Mouse (Mus musculus): ENCODE data around the gene Acvr1. TPM values are rescaled to one million over a fixed set of nuclear protein-coding genes. Genes with fewer than 3 reads are reported as not detected.

Acvr1 gene
- polyA plus RNA-seq, 1 experiment from 2014 or later, result 5.5 TPM

- H3K9me3 ChIP-seq (replicated peaks; ENCODE audit: low read length), result no peaks in the 10 kb centered on the region
- no peaks in the 10 kb centered on the region for H3K27me3 ChIP-seq (ENCODE audit: insufficient read depth, low read length)
- no peak overlapping the region for H3K4me3 ChIP-seq (replicated peaks; ENCODE audit: low read depth, low read length)
- H3K4me1 ChIP-seq (replicated peaks; ENCODE audit: insufficient read depth, low read length), result peaks cover 10% of the 10 kb centered on the region; the same call in 1 of the 2 replicates
- H3K27ac ChIP-seq, result no peak overlapping the region
- no peaks in the 10 kb centered on the region for H3K36me3 ChIP-seq (ENCODE audit: insufficient read depth, low read length)
- no peak overlapping the region for H3K4me2 ChIP-seq (ENCODE audit: low read length)
- no peak for DNase-seq (ENCODE audit: low spot score)
- H3K9ac ChIP-seq (ENCODE audit: low read depth, low read length), result no peak overlapping the region
- no peak for ATAC-seq (replicated peaks; ENCODE audit: low FRiP score, low read depth)
- WGBS, result 86% methylated on average over 8 of the region's 8 CpGs
- TF ChIP-seq CTCF (IDR thresholded peaks at IDR 0.05; ENCODE audit: low read depth), result no peak
Measured at GRCm38 (mm10) chr2:58488404-58488803, 78.6 kb downstream of the Acvr1 start.

- Histone ChIP-seq H3K4me2 (ENCODE audit: low read length) (no peak overlapping the region), H3K4me1 (replicated peaks; ENCODE audit: insufficient read depth, low read length) (peaks cover 10% of the 10 kb centered on the region; the same call in 1 of the 2 replicates), H3K4me3 (replicated peaks; ENCODE audit: low read depth, low read length) (no peak overlapping the region), H3K27me3 (ENCODE audit: insufficient read depth, low read length) (no peaks in the 10 kb centered on the region), H3K27ac (no peak overlapping the region), H3K9me3 (replicated peaks; ENCODE audit: low read length) (no peaks in the 10 kb centered on the region), H3K36me3 (ENCODE audit: insufficient read depth, low read length) (no peaks in the 10 kb centered on the region), H3K9ac (ENCODE audit: low read depth, low read length) (no peak overlapping the region)
- no peak for TF ChIP-seq CTCF (IDR thresholded peaks at IDR 0.05; ENCODE audit: low read depth)
- ATAC-seq (replicated peaks; ENCODE audit: low FRiP score, low read depth) (no peak), DNase-seq (ENCODE audit: low spot score) (no peak)
- 82% methylated on average over 3 of the region's 3 CpGs for WGBS
Measured at GRCm38 (mm10) chr2:58487279-58487560, 79.7 kb downstream of the Acvr1 start.

GRCm38 (mm10) chr2:58486441-58487278 is 80.3 kb downstream of the Acvr1 start:
- Histone ChIP-seq H3K27ac (no peak overlapping the region), H3K4me1 (replicated peaks; ENCODE audit: insufficient read depth, low read length) (peaks cover 10% of the 10 kb centered on the region; the same call in 1 of the 2 replicates), H3K4me2 (ENCODE audit: low read length) (no peak overlapping the region), H3K36me3 (ENCODE audit: insufficient read depth, low read length) (no peaks in the 10 kb centered on the region), H3K9me3 (replicated peaks; ENCODE audit: low read length) (no peaks in the 10 kb centered on the region), H3K9ac (ENCODE audit: low read depth, low read length) (no peak overlapping the region), H3K27me3 (ENCODE audit: insufficient read depth, low read length) (no peaks in the 10 kb centered on the region), H3K4me3 (replicated peaks; ENCODE audit: low read depth, low read length) (no peak overlapping the region)
- TF ChIP-seq CTCF (IDR thresholded peaks at IDR 0.05; ENCODE audit: low read depth), result no peak
- WGBS, result 57% methylated on average over 14 of the region's 14 CpGs
- DNase-seq (ENCODE audit: low spot score) (peak; percentile 56), ATAC-seq (replicated peaks; ENCODE audit: low FRiP score, low read depth) (no peak; the same call in 1 of the 2 replicates)

- no peaks in the 10 kb centered on the region for H3K27me3 ChIP-seq (ENCODE audit: insufficient read depth, low read length)
- no peak overlapping the region for H3K4me2 ChIP-seq (ENCODE audit: low read length)
- H3K4me3 ChIP-seq (replicated peaks; ENCODE audit: low read depth, low read length), result no peak overlapping the region
- no peak for DNase-seq (ENCODE audit: low spot score)
- H3K9ac ChIP-seq (ENCODE audit: low read depth, low read length), result no peak overlapping the region
- no peak for TF ChIP-seq CTCF (IDR thresholded peaks at IDR 0.05; ENCODE audit: low read depth)
- no peak overlapping the region for H3K27ac ChIP-seq
- H3K4me1 ChIP-seq (replicated peaks; ENCODE audit: insufficient read depth, low read length), result peaks cover 10% of the 10 kb centered on the region; the same call in 1 of the 2 replicates
- no peaks in the 10 kb centered on the region for H3K9me3 ChIP-seq (replicated peaks; ENCODE audit: low read length)
- ATAC-seq (replicated peaks; ENCODE audit: low FRiP score, low read depth), result no peak
- H3K36me3 ChIP-seq (ENCODE audit: insufficient read depth, low read length), result no peaks in the 10 kb centered on the region
- WGBS, result 81% methylated on average over 3 of the region's 3 CpGs
Measured at GRCm38 (mm10) chr2:58485683-58486082, 81.3 kb downstream of the Acvr1 start.

- Histone ChIP-seq H3K4me2 (ENCODE audit: low read length) (no peak overlapping the region), H3K27ac (no peak overlapping the region), H3K9me3 (replicated peaks; ENCODE audit: low read length) (no peaks in the 10 kb centered on the region), H3K27me3 (ENCODE audit: insufficient read depth, low read length) (no peaks in the 10 kb centered on the region), H3K9ac (ENCODE audit: low read depth, low read length) (no peak overlapping the region), H3K36me3 (ENCODE audit: insufficient read depth, low read length) (no peaks in the 10 kb centered on the region), H3K4me3 (replicated peaks; ENCODE audit: low read depth, low read length) (no peak overlapping the region), H3K4me1 (replicated peaks; ENCODE audit: insufficient read depth, low read length) (peaks cover 10% of the 10 kb centered on the region; the same call in 1 of the 2 replicates)
- WGBS, result 43% methylated on average over 4 of the region's 4 CpGs
- DNase-seq (ENCODE audit: low spot score) (no peak), ATAC-seq (replicated peaks; ENCODE audit: low FRiP score, low read depth) (no peak)
- no peak for TF ChIP-seq CTCF (IDR thresholded peaks at IDR 0.05; ENCODE audit: low read depth)
Measured at GRCm38 (mm10) chr2:58485152-58485551, 81.8 kb downstream of the Acvr1 start.

- WGBS, result 63% methylated on average over 7 of the region's 7 CpGs
- H3K27ac ChIP-seq, result peak overlapping the region; percentile 47; the same call in 1 of the 2 replicates
- no peak for TF ChIP-seq CTCF (IDR thresholded peaks at IDR 0.05; ENCODE audit: low read depth)
- H3K4me3 ChIP-seq (replicated peaks; ENCODE audit: low read depth, low read length), result no peak overlapping the region
- H3K36me3 ChIP-seq (ENCODE audit: insufficient read depth, low read length), result 0 out of 2 replicates have a peak, but pooled peaks cover 5% of the 10 kb centered on the region
- DNase-seq (ENCODE audit: low spot score) (no peak), ATAC-seq (replicated peaks; ENCODE audit: low FRiP score, low read depth) (no peak)
- H3K9me3 ChIP-seq (replicated peaks; ENCODE audit: low read length), result no peaks in the 10 kb centered on the region
- no peak overlapping the region for H3K4me2 ChIP-seq (ENCODE audit: low read length)
- peaks cover 10% of the 10 kb centered on the region; the same call in 1 of the 2 replicates for H3K4me1 ChIP-seq (replicated peaks; ENCODE audit: insufficient read depth, low read length)
- no peaks in the 10 kb centered on the region for H3K27me3 ChIP-seq (ENCODE audit: insufficient read depth, low read length)
- H3K9ac ChIP-seq (ENCODE audit: low read depth, low read length), result no peak overlapping the region
Measured at GRCm38 (mm10) chr2:58484284-58484965, 82.5 kb downstream of the Acvr1 start.
